Mouse (Mus musculus): ENCODE data around the gene Hist1h4c. TPM values are rescaled to one million over a fixed set of nuclear protein-coding genes. Genes with fewer than 3 reads are reported as not detected.

Gene Hist1h4c
- polyA plus RNA-seq, 1 experiment from 2014 or later: 9.0 TPM

DNA sequence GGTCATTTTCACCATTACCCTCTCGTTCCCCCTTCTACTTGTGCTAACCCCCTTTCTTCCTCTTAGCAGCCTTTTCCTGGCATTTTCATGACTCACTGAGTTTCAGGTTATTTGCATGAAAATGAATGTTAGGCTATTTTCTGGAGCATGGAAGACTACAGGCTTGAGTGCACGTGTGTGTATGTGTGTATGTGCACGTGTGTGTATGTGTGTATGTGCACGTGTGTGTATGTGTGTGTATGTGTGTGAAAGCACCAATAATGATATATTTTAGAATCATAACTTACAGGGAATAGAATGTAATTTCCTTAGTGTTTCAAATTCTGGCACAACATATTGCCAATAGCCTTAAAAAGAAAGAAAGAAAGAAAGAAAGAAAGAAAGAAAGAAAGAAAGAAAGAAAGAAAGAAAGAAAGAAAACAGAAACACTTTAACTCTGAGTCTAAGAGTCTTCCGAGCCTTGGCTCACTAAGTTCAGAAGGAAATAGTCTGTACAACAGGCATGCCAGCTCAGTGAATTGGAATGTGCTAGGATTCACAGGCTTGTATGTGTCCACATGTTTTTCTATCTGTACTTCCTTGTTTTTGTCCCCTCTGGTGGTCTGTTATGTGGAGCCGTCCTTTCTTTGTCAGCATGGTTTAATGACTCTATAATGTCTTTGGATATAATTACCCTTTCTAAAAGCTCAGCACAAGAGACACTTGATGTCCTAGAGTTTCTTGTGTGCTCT lies 38.5 kb downstream of the Hist1h4c start:
- 78% methylated on average over 6 of the region's 6 CpGs for WGBS
- no peaks in the 10 kb centered on the region for H3K4me1 ChIP-seq
- no peak overlapping the region for H3K27ac ChIP-seq
- no peak overlapping the region for H3K9ac ChIP-seq
- no peaks in the 10 kb centered on the region for H3K36me3 ChIP-seq
- no peak overlapping the region for H3K4me3 ChIP-seq
- no peak overlapping the region for H3K4me2 ChIP-seq
- H3K27me3 ChIP-seq: no peaks in the 10 kb centered on the region
- no peak for ATAC-seq (ENCODE audit: insufficient number of reproducible peaks, insufficient read depth, low FRiP score, low TSS enrichment, low read depth)
- no peaks in the 10 kb centered on the region for H3K9me3 ChIP-seq

Small RNA genes within 50 kb of the gene (microRNA-seq; reads per million reads assigned to microRNA genes)
- gene Gm44314 (not detected), gene Gm44350 (not detected)

Other genes with a start within 250 kb of the Hist1h4c start
- not detected in 2 replicates for gene Btn1a1, start 232.6 kb downstream of the Hist1h4c start, polyA plus RNA-seq (2015; fragmentation: Nextera tagmentation; extraction: Ambion mirVana)
- gene Btn2a2, start 209.6 kb downstream of the Hist1h4c start, polyA plus RNA-seq (2015; fragmentation: Nextera tagmentation; extraction: Ambion mirVana): 1.5 and 1.7 TPM in 2 replicates
- gene Hist1h4h, start 167.4 kb downstream of the Hist1h4c start, polyA plus RNA-seq (2015; fragmentation: Nextera tagmentation; extraction: Ambion mirVana): 7.3 and 7.9 TPM in 2 replicates
- gene Hist1h2af, start 164.5 kb downstream of the Hist1h4c start, polyA plus RNA-seq (2015; fragmentation: Nextera tagmentation; extraction: Ambion mirVana): 6.6 and 13.4 TPM in 2 replicates
- gene Hist1h3g, start 163.0 kb downstream of the Hist1h4c start, polyA plus RNA-seq (2015; fragmentation: Nextera tagmentation; extraction: Ambion mirVana): 5.3 and 6.7 TPM in 2 replicates
- 0.98 and 1.4 TPM in 2 replicates for gene Hist1h2bh, start 155.1 kb downstream of the Hist1h4c start, polyA plus RNA-seq (2015; fragmentation: Nextera tagmentation; extraction: Ambion mirVana)
- gene Hist1h3f, start 154.4 kb downstream of the Hist1h4c start, polyA plus RNA-seq (2015; fragmentation: Nextera tagmentation; extraction: Ambion mirVana): 1.2 and 1.3 TPM in 2 replicates
- gene Hist1h4f, start 146.8 kb downstream of the Hist1h4c start, polyA plus RNA-seq (2015; fragmentation: Nextera tagmentation; extraction: Ambion mirVana): 2.9 TPM in 1 of 2 replicates, not detected in the other
- 0.52 and 0.61 TPM in 2 replicates for gene Hist1h1d, start 145.2 kb downstream of the Hist1h4c start, polyA plus RNA-seq (2015; fragmentation: Nextera tagmentation; extraction: Ambion mirVana)
- gene Hist1h3e, start 136.1 kb downstream of the Hist1h4c start, polyA plus RNA-seq (2015; fragmentation: Nextera tagmentation; extraction: Ambion mirVana): 5.8 and 8.7 TPM in 2 replicates
- 108 and 115 TPM in 2 replicates for gene Hist1h2ae, start 127.2 kb downstream of the Hist1h4c start, polyA plus RNA-seq (2015; fragmentation: Nextera tagmentation; extraction: Ambion mirVana)
- gene Hist1h2bg, start 127.1 kb downstream of the Hist1h4c start, polyA plus RNA-seq (2015; fragmentation: Nextera tagmentation; extraction: Ambion mirVana): 7.5 and 10.6 TPM in 2 replicates
- gene Hist1h2bf, start 124.3 kb downstream of the Hist1h4c start, polyA plus RNA-seq (2015; fragmentation: Nextera tagmentation; extraction: Ambion mirVana): 12.2 and 13.4 TPM in 2 replicates
- 1.7 and 3.1 TPM in 2 replicates for gene Hist1h2ad, start 124.1 kb downstream of the Hist1h4c start, polyA plus RNA-seq (2015; fragmentation: Nextera tagmentation; extraction: Ambion mirVana)
- gene Hist1h3d, start 122.7 kb downstream of the Hist1h4c start, polyA plus RNA-seq (2015; fragmentation: Nextera tagmentation; extraction: Ambion mirVana): 7.6 and 8.4 TPM in 2 replicates
- 141 and 160 TPM in 2 replicates for gene Hist1h4d, start 116.9 kb downstream of the Hist1h4c start, polyA plus RNA-seq (2015; fragmentation: Nextera tagmentation; extraction: Ambion mirVana)
- 3.3 and 4.1 TPM in 2 replicates for gene Hist1h2be, start 77.3 kb downstream of the Hist1h4c start, polyA plus RNA-seq (2015; fragmentation: Nextera tagmentation; extraction: Ambion mirVana)
- gene Hist1h1e, start 75.9 kb downstream of the Hist1h4c start, polyA plus RNA-seq (2015; fragmentation: Nextera tagmentation; extraction: Ambion mirVana): 24.8 and 26.3 TPM in 2 replicates
- 1.2 and 1.4 TPM in 2 replicates for gene Hist1h2ac, start 14.5 kb downstream of the Hist1h4c start, polyA plus RNA-seq (2015; fragmentation: Nextera tagmentation; extraction: Ambion mirVana)
- 37.5 and 39.3 TPM in 2 replicates for gene Hist1h2bc, start 14.3 kb downstream of the Hist1h4c start, polyA plus RNA-seq (2015; fragmentation: Nextera tagmentation; extraction: Ambion mirVana)
- gene Hist1h1t, start 2.6 kb downstream of the Hist1h4c start, polyA plus RNA-seq (2015; fragmentation: Nextera tagmentation; extraction: Ambion mirVana): not detected in 2 replicates
- gene Hfe, start 12.4 kb upstream of the Hist1h4c start, polyA plus RNA-seq (2015; fragmentation: Nextera tagmentation; extraction: Ambion mirVana): 5.1 and 6.5 TPM in 2 replicates
- gene Hist1h1c, start 40.4 kb upstream of the Hist1h4c start, polyA plus RNA-seq (2015; fragmentation: Nextera tagmentation; extraction: Ambion mirVana): 25.0 and 28.9 TPM in 2 replicates
- 11.3 and 14.4 TPM in 2 replicates for gene Hist1h3c, start 47.1 kb upstream of the Hist1h4c start, polyA plus RNA-seq (2015; fragmentation: Nextera tagmentation; extraction: Ambion mirVana)
- gene Hist1h2bb, start 48.3 kb upstream of the Hist1h4c start, polyA plus RNA-seq (2015; fragmentation: Nextera tagmentation; extraction: Ambion mirVana): 3.5 and 4.2 TPM in 2 replicates
- gene Hist1h2ab, start 52.7 kb upstream of the Hist1h4c start, polyA plus RNA-seq (2015; fragmentation: Nextera tagmentation; extraction: Ambion mirVana): 53.1 and 58.6 TPM in 2 replicates
- 15.6 and 18.1 TPM in 2 replicates for gene Hist1h3b, start 53.8 kb upstream of the Hist1h4c start, polyA plus RNA-seq (2015; fragmentation: Nextera tagmentation; extraction: Ambion mirVana)
- gene Hist1h4b, start 58.6 kb upstream of the Hist1h4c start, polyA plus RNA-seq (2015; fragmentation: Nextera tagmentation; extraction: Ambion mirVana): 7.6 and 9.2 TPM in 2 replicates
- not detected in 2 replicates for gene Hist1h4a, start 62.8 kb upstream of the Hist1h4c start, polyA plus RNA-seq (2015; fragmentation: Nextera tagmentation; extraction: Ambion mirVana)
- 5.8 and 8.6 TPM in 2 replicates for gene Hist1h3a, start 63.9 kb upstream of the Hist1h4c start, polyA plus RNA-seq (2015; fragmentation: Nextera tagmentation; extraction: Ambion mirVana)
- 4.5 and 5.9 TPM in 2 replicates for gene Hist1h1a, start 65.2 kb upstream of the Hist1h4c start, polyA plus RNA-seq (2015; fragmentation: Nextera tagmentation; extraction: Ambion mirVana)
- gene Trim38, start 71.5 kb upstream of the Hist1h4c start, polyA plus RNA-seq (2015; fragmentation: Nextera tagmentation; extraction: Ambion mirVana): not detected in 2 replicates
- gene Slc17a2, start 108.5 kb upstream of the Hist1h4c start, polyA plus RNA-seq (2015; fragmentation: Nextera tagmentation; extraction: Ambion mirVana): not detected in 2 replicates
- not detected in 2 replicates for gene Slc17a3, start 141.0 kb upstream of the Hist1h4c start, polyA plus RNA-seq (2015; fragmentation: Nextera tagmentation; extraction: Ambion mirVana)
- gene Slc17a1, start 169.3 kb upstream of the Hist1h4c start, polyA plus RNA-seq (2015; fragmentation: Nextera tagmentation; extraction: Ambion mirVana): not detected in 2 replicates
- not detected in 2 replicates for gene Slc17a4, start 216.6 kb upstream of the Hist1h4c start, polyA plus RNA-seq (2015; fragmentation: Nextera tagmentation; extraction: Ambion mirVana)
- not detected in 2 replicates for gene Hist1h2ba, start 235.7 kb upstream of the Hist1h4c start, polyA plus RNA-seq (2015; fragmentation: Nextera tagmentation; extraction: Ambion mirVana)
- not detected in 2 replicates for gene Hist1h2aa, start 236.0 kb upstream of the Hist1h4c start, polyA plus RNA-seq (2015; fragmentation: Nextera tagmentation; extraction: Ambion mirVana)

All from embryonic facial prominence, embryonic 13.5 days (tissue).